Mouse (Mus musculus): Measurements from ENCODE around the gene Mpst. TPM values are rescaled to one million over a fixed set of nuclear protein-coding genes. Genes with fewer than 3 reads are reported as not detected.

The Mpst gene
- total RNA-seq, 2 experiments from 2014 or later: 61.9 to 66.9 TPM

DNA sequence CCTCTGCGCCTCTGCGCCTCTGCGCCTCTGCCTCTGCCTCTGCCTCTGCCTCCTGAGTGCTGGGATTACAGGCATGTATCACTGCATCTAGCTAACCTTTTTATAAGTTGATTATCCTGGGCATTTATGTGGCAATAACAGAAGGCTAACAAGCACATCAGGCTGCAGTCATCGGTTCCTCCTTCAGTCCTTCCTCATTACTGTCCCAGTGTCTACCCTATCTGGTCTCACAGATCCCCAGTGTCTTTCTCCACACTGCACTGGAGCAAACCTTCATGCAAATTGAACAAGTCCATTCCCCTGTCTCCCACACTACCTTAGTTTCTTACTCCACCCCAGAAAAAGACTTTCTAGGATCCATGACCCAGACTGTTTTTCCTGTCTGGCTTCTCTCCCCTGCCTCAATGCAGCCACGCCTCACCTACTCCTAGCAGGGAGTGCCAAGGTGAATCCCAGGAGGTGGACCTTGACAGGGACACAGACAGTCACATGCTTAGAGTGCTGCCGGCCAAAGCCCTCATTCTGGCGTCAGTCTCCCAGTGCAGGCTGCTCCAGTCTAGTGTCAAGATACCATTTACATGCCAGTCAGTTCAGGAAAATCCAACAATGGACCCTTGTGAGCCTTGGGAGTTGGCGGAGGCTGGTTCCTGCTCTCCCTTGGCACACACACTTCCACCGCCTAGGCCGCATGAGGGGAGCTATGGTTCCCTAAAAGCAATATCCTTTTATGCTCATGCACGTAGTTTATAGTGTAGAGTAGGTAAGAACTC lies 22.6 kb upstream of the Mpst start:
- no peak overlapping the region for H3K4me3 ChIP-seq
- no peak for TF ChIP-seq CTCF (IDR thresholded peaks at IDR 0.05)
- H3K27ac ChIP-seq: no peak overlapping the region
- peak; percentile 28 for DNase-seq
- intact Hi-C loops (cut with DNase I): no loop called here

DNA sequence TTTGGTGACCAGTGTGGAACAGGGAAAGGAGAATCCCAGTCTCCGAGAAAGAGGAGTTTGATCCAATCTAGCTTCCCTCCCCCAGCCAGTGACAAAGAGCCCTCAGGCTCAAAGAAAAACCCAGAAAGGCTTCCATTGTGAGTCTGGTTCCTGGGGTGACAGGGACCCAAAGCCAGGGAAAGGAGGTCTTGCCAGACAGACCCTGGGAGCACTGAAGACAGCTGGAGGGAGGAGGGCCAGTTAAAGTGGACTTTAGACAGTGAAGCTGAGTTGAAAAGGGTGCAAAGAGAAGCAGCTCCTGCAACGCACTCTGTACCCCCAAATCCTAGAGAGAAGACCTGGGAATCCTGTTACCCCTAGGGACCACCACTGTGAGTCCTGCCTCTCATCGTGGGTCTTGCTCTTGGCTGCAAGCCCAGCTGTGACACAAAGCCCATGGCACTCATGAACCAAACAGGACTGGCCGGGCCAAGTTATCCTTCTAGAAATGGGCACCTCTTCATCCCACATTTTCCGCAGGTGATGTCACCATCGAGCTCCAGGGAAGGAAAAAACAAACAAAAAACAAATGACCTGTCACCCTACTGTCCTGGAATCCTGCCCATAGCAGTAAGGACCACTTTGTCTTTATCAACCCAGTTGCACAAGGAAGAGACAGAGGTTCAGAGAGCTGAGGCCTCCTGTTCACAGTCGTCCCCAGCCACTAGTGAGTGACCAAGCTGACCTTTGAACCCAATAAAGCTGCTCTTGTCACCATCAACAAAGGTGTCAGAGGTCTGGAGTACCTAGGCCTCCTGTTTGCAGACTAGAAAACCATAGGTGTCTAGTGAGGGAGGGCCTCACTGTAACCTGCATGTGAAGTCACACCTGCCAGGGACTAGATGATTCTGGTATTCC lies 21.7 kb upstream of the Mpst start:
- intact Hi-C loops (cut with DNase I): no loop called here

DNA sequence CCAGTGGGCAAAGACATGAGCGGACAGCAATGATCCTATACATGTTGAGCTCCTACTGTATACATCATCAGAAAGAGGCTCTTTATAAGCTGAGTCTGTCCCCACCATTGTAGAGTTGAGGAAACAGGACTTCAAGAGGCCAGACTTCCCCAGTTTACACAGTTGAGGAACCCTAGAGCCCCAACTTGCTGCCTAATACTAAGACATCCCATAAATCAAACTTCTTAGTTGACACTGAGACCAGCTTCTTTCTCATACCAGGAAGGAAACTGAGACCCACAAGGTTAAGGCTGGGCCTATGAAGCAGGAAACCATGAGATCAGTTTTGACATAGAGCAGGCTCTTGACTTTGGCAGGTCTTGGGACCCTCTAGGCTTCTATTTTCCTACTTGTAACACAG lies 20.7 kb upstream of the Mpst start:
- intact Hi-C loops (cut with DNase I): no loop called here
- no peak for TF ChIP-seq CTCF (IDR thresholded peaks at IDR 0.05)

More for the DNA sequence above, 21.7 kb upstream of the Mpst start:
- Histone ChIP-seq H3K4me3 (no peak overlapping the region), H3K27ac (no peak overlapping the region)
- no peak for TF ChIP-seq CTCF (IDR thresholded peaks at IDR 0.05)
- DNase-seq: no peak

DNA sequence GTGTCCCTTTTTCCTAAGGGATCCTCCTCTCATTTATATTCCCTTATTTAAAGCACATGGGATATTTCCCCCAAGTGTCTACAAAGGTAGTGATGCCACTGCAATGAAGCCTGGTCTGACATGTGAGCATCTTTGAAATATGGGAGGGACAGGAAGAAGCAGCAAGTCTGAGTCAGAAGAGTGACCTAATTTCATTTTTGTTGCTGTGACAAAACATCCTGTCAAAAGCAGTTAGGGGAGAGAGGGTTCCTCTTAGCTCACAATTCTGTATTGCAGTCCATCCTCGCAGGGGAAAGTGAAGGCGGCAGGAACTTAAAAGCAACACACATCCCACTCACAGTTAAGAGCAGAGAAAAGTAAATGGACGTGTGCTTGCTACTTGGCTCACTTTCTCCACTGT lies 15.4 kb upstream of the Mpst start:
- no peak overlapping the region for H3K4me3 ChIP-seq
- DNase-seq: no peak
- no peak for TF ChIP-seq CTCF (IDR thresholded peaks at IDR 0.05)
- H3K27ac ChIP-seq: no peak overlapping the region
- intact Hi-C loops (cut with DNase I): no loop called here

More for the DNA sequence above, 20.7 kb upstream of the Mpst start:
- no peak overlapping the region for H3K27ac ChIP-seq
- no peak for DNase-seq
- no peak overlapping the region for H3K4me3 ChIP-seq

DNA sequence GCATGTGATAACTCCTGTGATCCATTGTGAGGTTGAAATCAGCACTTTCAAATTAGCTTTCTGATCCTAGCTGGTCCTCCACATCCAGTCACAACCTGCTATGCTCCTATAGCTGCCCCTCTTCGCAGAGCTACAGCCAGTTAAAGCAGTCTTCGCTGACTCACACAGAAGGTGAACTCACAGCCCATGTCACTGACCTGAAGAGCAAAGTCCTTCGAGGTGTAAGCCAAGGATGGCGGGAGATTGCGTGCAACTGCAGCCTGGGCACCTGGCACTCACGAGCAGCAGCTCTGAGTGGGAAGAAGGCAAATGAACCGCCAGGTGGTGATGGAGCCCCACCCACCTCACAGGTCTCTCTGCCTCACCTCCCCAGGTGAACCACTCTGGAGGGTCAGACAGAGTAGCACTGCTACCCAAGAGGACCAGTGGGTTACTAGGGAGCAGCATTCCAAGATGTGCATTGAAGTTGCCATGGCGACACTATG lies 10.7 kb upstream of the Mpst start, which contains the start of gene Tex33:
Tex33 (minus strand) TSS at position 435 of the 485 bp plus-strand sequence.
- no peak within 1 kb of the TSS for H3K4me3 ChIP-seq
- DNase-seq: no peak
- no peak for TF ChIP-seq CTCF (IDR thresholded peaks at IDR 0.05)
- intact Hi-C loops (cut with DNase I): no loop called here
- no peak within 1 kb of the TSS for H3K27ac ChIP-seq

DNA sequence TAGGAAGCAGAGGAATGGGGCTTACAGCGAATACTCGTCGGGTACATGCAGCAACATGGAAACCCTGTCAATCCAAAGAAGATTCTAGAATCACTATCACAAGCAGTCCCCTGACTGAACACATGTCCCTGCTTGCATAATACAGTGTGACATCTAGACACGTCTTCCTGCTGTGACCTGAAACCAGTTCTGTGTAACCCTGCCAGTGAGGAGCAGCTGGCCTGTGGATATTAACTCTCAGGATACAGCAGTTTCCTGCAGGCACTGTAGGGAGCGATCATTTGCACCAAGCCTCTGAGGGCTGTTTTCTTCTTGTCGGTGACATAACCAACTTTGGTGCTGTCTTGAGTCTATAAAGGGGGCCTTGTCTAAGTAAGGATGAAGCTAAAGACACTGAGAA lies 4.9 kb upstream of the Mpst start:
- Histone ChIP-seq H3K4me3 (0 out of 2 replicates have a peak overlapping the region, but pooled peaks have one; percentile 13), H3K27ac (peak overlapping the region; percentile 83)
- intact Hi-C loops (cut with DNase I): loop anchor here (5.0 to 10.0 kb wide), 2 partner anchors 159 to 427 kb away; partner anchors contain the start of genes Eif3d and Ncf4
- 0 out of 2 replicates have a peak, but pooled peaks have one; percentile 2 for TF ChIP-seq CTCF (IDR thresholded peaks at IDR 0.05)
- peak; percentile 62 for DNase-seq

DNA sequence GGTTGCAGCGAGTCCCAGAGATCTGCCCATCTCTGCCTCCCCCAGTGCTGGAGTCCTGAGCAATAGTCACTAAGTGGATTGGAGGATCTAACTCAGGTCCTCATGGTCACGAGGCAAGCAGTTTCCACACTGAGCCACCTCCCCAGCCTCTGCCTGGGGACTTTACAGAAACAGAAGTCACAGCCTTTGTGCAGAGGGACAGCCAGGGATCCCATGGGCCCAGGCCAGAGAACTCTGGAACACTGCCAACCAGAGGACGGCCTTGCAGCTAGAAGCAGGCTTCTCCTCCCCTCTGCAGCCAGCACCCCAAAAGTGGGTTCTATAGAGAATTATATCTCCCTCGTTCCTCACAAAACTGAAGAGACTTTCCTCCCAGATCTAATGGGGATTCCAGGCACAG lies 4.3 kb upstream of the Mpst start:
- TF ChIP-seq CTCF (IDR thresholded peaks at IDR 0.05): no peak
- intact Hi-C loops (cut with DNase I): loop anchor here (5.0 to 10.0 kb wide), 2 partner anchors 160 to 427 kb away; partner anchors contain the start of genes Eif3d and Ncf4
- peak overlapping the region; percentile 13; the same call in 1 of the 2 replicates for H3K4me3 ChIP-seq
- DNase-seq: peak; percentile 85
- H3K27ac ChIP-seq: peak overlapping the region; percentile 83

DNA sequence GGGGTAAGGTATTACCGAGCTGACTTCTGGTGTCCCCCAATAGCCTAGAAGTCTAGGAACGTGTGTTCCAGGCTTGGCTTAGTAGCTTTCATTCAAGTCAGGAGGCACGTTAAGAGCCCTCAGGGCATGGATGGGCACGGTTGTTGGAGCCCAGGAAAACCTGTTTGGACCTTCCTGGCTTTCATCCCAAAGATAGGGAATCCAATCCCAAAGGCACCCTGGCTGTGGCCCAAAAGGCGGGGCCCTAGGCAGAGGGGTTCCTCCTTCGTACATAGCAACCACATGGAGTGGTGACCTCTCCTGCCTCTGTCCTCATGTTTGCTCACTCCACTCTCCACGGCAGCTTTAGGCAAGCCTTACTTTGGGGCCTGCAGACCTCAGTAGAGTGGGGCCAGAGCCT lies 3.8 kb upstream of the Mpst start:
- intact Hi-C loops (cut with DNase I): loop anchor here (5.0 to 10.0 kb wide), 2 partner anchors 160 to 428 kb away; partner anchors contain the start of genes Eif3d and Ncf4
- TF ChIP-seq CTCF (IDR thresholded peaks at IDR 0.05): no peak
- peak; percentile 48 for DNase-seq
- no peak overlapping the region for H3K4me3 ChIP-seq
- peak overlapping the region; percentile 83 for H3K27ac ChIP-seq

DNA sequence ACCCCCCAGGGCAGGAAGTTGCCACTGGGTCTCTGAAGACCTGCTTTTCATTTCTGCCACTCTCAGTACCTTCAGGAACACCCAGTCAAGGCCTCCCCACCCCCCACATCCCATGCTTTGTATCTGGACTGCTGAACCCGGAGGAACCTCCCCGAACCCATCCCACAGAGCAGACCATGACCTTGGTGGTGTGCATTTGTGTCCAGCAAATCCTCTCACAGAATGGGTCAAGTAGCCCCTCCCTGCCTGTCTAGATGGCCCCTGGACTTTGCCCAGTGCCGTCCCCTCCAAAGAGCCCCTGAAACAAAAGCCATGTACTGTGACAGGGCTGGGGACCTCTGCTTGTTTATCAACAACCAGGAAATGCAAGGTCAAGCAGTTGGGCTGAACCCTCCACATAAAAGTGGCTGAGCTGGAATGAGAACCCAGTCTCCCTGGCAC lies 2.9 kb upstream of the Mpst start:
- no peak for DNase-seq
- Histone ChIP-seq H3K4me3 (peak overlapping the region; percentile 21), H3K27ac (peak overlapping the region; percentile 83)
- intact Hi-C loops (cut with DNase I): loop anchor here (5.0 to 10.0 kb wide), 2 partner anchors 161 to 429 kb away; partner anchors contain the start of genes Eif3d and Ncf4
- TF ChIP-seq CTCF (IDR thresholded peaks at IDR 0.05): no peak

DNA sequence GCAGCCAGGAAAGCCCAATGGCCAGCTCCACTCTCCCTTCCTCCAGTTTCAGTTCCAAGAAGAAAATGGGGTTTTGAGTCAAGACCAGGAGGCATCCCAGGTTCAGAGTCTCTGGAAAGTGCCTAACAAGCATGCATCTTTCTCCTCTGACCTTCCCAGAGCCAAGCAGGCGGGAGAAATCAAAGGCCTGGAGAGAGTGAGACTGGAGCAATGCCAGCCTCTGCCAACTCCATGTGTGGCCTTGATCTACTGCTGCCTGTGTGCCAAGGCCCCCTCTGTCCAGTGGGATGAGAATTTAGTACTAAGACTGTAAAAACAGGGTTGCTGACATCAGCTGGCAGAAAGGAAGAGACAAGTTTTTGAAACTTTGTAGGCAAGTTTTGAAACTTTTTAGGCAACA lies 2.3 kb upstream of the Mpst start:
- TF ChIP-seq CTCF (IDR thresholded peaks at IDR 0.05): no peak
- peak; percentile 64 for DNase-seq
- Histone ChIP-seq H3K4me3 (peak overlapping the region; percentile 21), H3K27ac (peak overlapping the region; percentile 83)
- intact Hi-C loops (cut with DNase I): loop anchor here (5.0 to 10.0 kb wide), 2 partner anchors 162 to 429 kb away; partner anchors contain the start of genes Eif3d and Ncf4

DNA sequence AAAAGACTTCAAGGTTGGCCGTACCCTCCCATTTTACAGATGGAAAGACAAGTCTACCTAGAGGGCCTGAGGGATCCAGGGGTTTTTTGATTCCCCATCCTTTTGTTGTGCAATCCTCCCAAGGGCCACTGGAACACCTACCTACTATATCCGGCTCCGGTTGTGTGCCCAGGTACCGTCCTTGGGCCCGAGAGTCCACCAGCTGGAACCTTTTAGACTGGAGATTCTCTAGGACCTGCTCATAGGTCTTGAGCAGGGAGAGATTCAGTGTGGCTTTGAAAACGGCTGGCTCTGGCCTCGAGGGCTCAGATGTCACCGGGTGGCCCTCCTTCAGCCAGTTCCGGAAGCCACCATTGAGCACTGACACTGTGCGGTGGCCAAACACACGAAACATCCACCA lies 1.1 kb upstream of the Mpst start:
- TF ChIP-seq CTCF (IDR thresholded peaks at IDR 0.05): no peak
- intact Hi-C loops (cut with DNase I): loop anchor here (10.0 kb wide), 1 partner anchor 430 kb away; the partner anchor contains the start of gene Eif3d
- Histone ChIP-seq H3K4me3 (peak overlapping the region; percentile 76), H3K27ac (peak overlapping the region; percentile 99)
- DNase-seq: no peak

Measured in gastrocnemius, adult 2 months (tissue).